Mouse (Mus musculus) hindbrain, postnatal 0 days (tissue): ENCODE data around the gene Psmc3. TPM values are rescaled to one million over a fixed set of nuclear protein-coding genes. Genes with fewer than 3 reads are reported as not detected.
A peak's percentile ranks its signal among the peaks of the same experiment; 100 is the strongest.

Source experiments
- ATAC-seq: fragments of 200-750 bp; cut with Nextera tagmentation; 2 replicates; pipeline ENCODE4 v1.8.0; 2017; ENCODE audit warnings: mild to moderate bottlenecking, moderate TSS enrichment, moderate library complexity
- DNase-seq: peaks from one replicate; pipeline ENCODE4 v3.0.0-alpha.2; 2015; ENCODE audit warnings: low spot score
- H3K27ac ChIP-seq: fragments of 300-500 bp; sonication (generic); 2 replicates; pipeline ENCODE4 v1.5.1; 2014; ENCODE audit warnings: mild to moderate bottlenecking
- H3K27me3 ChIP-seq: fragments of 300-500 bp; sonication (generic); 2 replicates; pipeline ENCODE4 v1.6.1; 2014; ENCODE audit warnings: low read length, mixed read lengths; ENCODE audit not compliant: insufficient read depth
- H3K36me3 ChIP-seq: fragments of 300-500 bp; sonication (generic); 2 replicates; pipeline ENCODE4 v1.6.1; 2014; ENCODE audit warnings: low read length, mixed read lengths; ENCODE audit not compliant: insufficient read depth
- H3K4me1 ChIP-seq: fragments of 300-500 bp; sonication (generic); 2 replicates; pipeline ENCODE4 v1.6.1; 2014; ENCODE audit warnings: antibody characterized with exemption, low read length, mixed read lengths; ENCODE audit not compliant: insufficient read depth
- H3K4me2 ChIP-seq: fragments of 300-500 bp; sonication (generic); 2 replicates; pipeline ENCODE4 v1.6.1; 2014; ENCODE audit warnings: low read depth, mild to moderate bottlenecking, low read length, moderate library complexity, mixed read lengths
- H3K4me3 ChIP-seq: fragments of 300-500 bp; sonication (generic); 2 replicates; pipeline ENCODE4 v1.5.1; 2014; ENCODE audit warnings: low read length
- H3K9ac ChIP-seq: fragments of 300-500 bp; sonication (generic); replicated peaks from 2 replicates; pipeline ENCODE4 v1.6.1; 2014; ENCODE audit warnings: mild to moderate bottlenecking, low read length, moderate library complexity, mixed read lengths
- H3K9me3 ChIP-seq: fragments of 300-500 bp; sonication (generic); 2 replicates; pipeline ENCODE4 v1.6.1; 2016; ENCODE audit warnings: low read length, mixed read lengths
- CTCF ChIP-seq: IDR thresholded peaks from 2 replicates; pipeline ENCODE4 v1.5.1; 2016; ENCODE audit warnings: antibody characterized with exemption, control low read depth, low read depth
- WGBS: fragments of 180-500 bp; shearing (Covaris S2); extraction: QIAGEN DNeasy Blood & Tissue Kit; methylation state at CpG from one replicate; pipeline ENCODE4 v1.1.7; 2014; 5-methylcytosine and 5-hydroxymethylcytosine counted together
- polyA plus RNA-seq: library from polyadenylated mRNA; unstranded; fragments of >200 nt; fragmentation: Nextera tagmentation; extraction: Ambion mirVana; gene quantifications from 2 replicates; pipeline ENCODE4 v1.2.1, GENCODE M21; 2015
- total RNA-seq: library from RNA; depleted of rRNA; stranded (reverse); fragments of >200 nt; gene quantifications from 2 replicates; pipeline ENCODE4 v1.2.3, GENCODE M21; 2014

The Psmc3 gene
- total and polyA plus RNA-seq, 2 experiments from 2014 or later = 160 to 249 TPM

- 91% methylated on average over 16 of the region's 16 CpGs for WGBS
- no peaks in the 10 kb centered on the region for H3K9me3 ChIP-seq
- H3K4me3 ChIP-seq = no peak overlapping the region
- H3K36me3 ChIP-seq = peaks cover 36% of the 10 kb centered on the region
- no peak for DNase-seq
- no peaks in the 10 kb centered on the region for H3K4me1 ChIP-seq
- H3K27me3 ChIP-seq = no peaks in the 10 kb centered on the region
- ATAC-seq = no peak
- H3K4me2 ChIP-seq = no peak overlapping the region
- no peak overlapping the region for H3K27ac ChIP-seq
- TF ChIP-seq CTCF = no peak
- H3K9ac ChIP-seq = no peak overlapping the region
These were observed 9.2 kb downstream of the Psmc3 start for GRCm38 (mm10) chr2:91062779-91063606.

- Histone ChIP-seq H3K27ac (no peak overlapping the region), H3K9me3 (no peaks in the 10 kb centered on the region), H3K27me3 (no peaks in the 10 kb centered on the region), H3K4me3 (no peak overlapping the region), H3K36me3 (peaks cover 24% of the 10 kb centered on the region), H3K4me2 (no peak overlapping the region), H3K4me1 (peaks cover 9% of the 10 kb centered on the region), H3K9ac (no peak overlapping the region)
- WGBS = 86% methylated on average over 6 of the region's 6 CpGs
- no peak for ATAC-seq
- peak; percentile 28; the same call in 1 of the 2 replicates for TF ChIP-seq CTCF
- DNase-seq = no peak
These were observed 10.4 kb downstream of the Psmc3 start for GRCm38 (mm10) chr2:91064211-91064610.

DNA sequence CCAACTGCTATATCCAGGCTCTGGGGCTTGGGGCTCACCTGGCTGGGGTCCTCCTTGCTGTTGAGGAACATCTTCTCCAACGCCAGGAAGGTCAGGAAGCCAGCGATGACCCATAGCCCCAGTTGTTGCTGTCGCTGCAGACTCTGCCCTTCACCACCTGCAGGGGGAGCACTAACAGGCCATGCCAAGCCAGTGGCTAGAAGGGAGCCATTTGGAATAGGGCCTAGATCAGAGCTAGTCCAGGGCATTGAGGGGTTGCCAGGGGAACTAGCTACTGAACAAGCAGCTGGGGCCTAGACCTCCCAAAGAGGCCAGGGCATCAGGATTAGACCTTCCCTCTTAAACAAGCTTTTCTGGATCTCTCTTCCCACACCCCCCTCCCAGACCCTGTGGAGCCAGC is 11.7 kb downstream of the Psmc3 start:
- Histone ChIP-seq H3K4me3 (no peak overlapping the region), H3K36me3 (peaks cover 18% of the 10 kb centered on the region), H3K27me3 (no peaks in the 10 kb centered on the region), H3K9me3 (no peaks in the 10 kb centered on the region), H3K9ac (no peak overlapping the region), H3K4me1 (peaks cover 12% of the 10 kb centered on the region), H3K4me2 (no peak overlapping the region), H3K27ac (0 out of 2 replicates have a peak overlapping the region, but pooled peaks have one; percentile 1)
- DNase-seq (peak; percentile 79), ATAC-seq (no peak)
- peak; percentile 77 for TF ChIP-seq CTCF
- 48% methylated on average over 3 of the region's 3 CpGs for WGBS

GRCm38 (mm10) chr2:91066455-91066854 is 12.6 kb downstream of the Psmc3 start:
- Histone ChIP-seq H3K9ac (no peak overlapping the region), H3K4me3 (no peak overlapping the region), H3K9me3 (no peaks in the 10 kb centered on the region), H3K36me3 (peaks cover 18% of the 10 kb centered on the region), H3K4me1 (peaks cover 20% of the 10 kb centered on the region), H3K4me2 (no peak overlapping the region), H3K27ac (no peak overlapping the region), H3K27me3 (no peaks in the 10 kb centered on the region)
- 57% methylated on average over 3 of the region's 3 CpGs for WGBS
- ATAC-seq (no peak), DNase-seq (no peak)
- TF ChIP-seq CTCF = no peak

- peak overlapping the region; percentile 70 for H3K4me3 ChIP-seq
- peak overlapping the region; percentile 67 for H3K4me2 ChIP-seq
- no peak overlapping the region for H3K27ac ChIP-seq
- no peaks in the 10 kb centered on the region for H3K9me3 ChIP-seq
- no peak for TF ChIP-seq CTCF
- peak overlapping the region; percentile 72 for H3K9ac ChIP-seq
- peaks cover 10% of the 10 kb centered on the region for H3K36me3 ChIP-seq
- no peaks in the 10 kb centered on the region for H3K27me3 ChIP-seq
- DNase-seq = no peak
- 55% methylated on average over 13 of the region's 13 CpGs for WGBS
- no peak for ATAC-seq
- H3K4me1 ChIP-seq = peaks cover 20% of the 10 kb centered on the region
These were observed 14.5 kb downstream of the Psmc3 start for GRCm38 (mm10) chr2:91068162-91068871.

DNA sequence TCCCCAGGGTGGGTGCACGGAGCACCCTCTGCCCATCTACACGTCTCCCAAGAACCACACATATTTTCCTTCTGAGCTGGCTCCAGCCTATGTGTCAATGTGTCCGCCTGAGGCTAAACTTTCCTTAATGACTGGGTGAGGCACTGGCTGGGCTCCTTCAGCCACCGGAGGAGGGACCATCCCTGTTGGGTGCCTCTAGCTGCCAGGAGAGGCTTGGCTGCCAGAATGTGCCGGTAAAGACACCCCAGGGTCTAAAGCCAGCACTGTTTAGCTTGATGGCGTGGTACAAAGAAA is 15.0 kb downstream of the Psmc3 start:
- 46% methylated on average over 6 of the region's 6 CpGs for WGBS

More for the DNA sequence above, 15.0 kb downstream of the Psmc3 start:
- Histone ChIP-seq H3K36me3 (peaks cover 10% of the 10 kb centered on the region), H3K4me2 (peak overlapping the region; percentile 67), H3K27ac (no peak overlapping the region), H3K4me3 (peak overlapping the region; percentile 70), H3K4me1 (peaks cover 20% of the 10 kb centered on the region), H3K27me3 (no peaks in the 10 kb centered on the region), H3K9ac (peak overlapping the region; percentile 72), H3K9me3 (no peaks in the 10 kb centered on the region)
- no peak for DNase-seq
- no peak for ATAC-seq
- no peak for TF ChIP-seq CTCF
